Mouse (Mus musculus) frontal cortex, postnatal 14 days (tissue): Measurements from ENCODE around the gene Pcbp4.
A peak's percentile ranks its signal among the peaks of the same experiment; 100 is the strongest.

Experiments used
- DNase-seq, 2 experiments: peaks; one replicate each; pipeline ENCODE4 v3.0.0; 2022; ENCODE audit warnings: low spot score in 2 of 2

Gene Pcbp4

GRCm38 (mm10) chr9:106444836-106445235 lies 8.3 kb upstream of the Pcbp4 start:
- no peak for DNase-seq

DNA sequence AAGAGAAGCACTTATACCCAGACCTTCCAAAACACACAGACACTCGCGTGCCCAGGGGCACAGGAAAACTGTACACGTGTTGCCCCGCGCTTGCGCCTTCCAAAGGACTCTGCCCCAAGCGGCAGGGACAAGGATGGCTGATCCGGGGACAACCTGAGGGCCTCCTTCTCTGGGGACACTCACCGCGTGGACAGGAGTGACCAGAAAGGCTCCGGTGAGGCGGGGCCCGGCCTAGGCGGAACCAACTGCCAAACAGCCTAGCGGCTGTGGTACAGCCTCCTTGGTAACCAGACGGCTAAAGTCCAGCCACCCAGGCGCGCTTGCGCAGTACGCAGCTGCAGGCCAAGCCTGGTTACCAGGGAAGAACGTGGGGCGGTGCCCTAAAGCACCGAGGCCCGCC lies 5.7 kb upstream of the Pcbp4 start, which contains the start of the genes Abhd14b and Abhd14a:
Gene Abhd14b (plus strand): TSS at position 112 of the 400 bp plus-strand sequence.
Gene Abhd14a (minus strand): TSS at position 331 of the 400 bp plus-strand sequence.
- DNase-seq: peak; percentile 78 to 81

DNA sequence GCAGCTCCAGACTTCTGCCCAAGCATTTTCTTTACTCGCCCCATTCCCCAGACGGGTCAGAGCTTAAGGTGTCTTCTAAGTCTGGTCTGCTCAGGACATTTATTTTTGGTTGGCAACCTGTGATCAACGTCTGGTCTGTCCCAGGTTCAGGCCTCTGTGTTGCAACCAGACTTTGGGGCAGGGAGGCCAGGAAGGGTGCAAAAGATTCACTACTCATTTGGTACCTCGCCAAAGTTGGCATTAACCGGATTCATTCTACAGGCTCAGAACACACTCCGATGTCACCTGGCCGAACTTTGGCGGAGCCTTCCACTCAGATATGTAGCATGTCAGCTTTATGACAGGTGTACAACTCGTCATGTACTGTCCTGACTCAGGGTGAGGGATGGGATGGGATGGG lies 5.1 kb upstream of the Pcbp4 start:
- DNase-seq: no peak

DNA sequence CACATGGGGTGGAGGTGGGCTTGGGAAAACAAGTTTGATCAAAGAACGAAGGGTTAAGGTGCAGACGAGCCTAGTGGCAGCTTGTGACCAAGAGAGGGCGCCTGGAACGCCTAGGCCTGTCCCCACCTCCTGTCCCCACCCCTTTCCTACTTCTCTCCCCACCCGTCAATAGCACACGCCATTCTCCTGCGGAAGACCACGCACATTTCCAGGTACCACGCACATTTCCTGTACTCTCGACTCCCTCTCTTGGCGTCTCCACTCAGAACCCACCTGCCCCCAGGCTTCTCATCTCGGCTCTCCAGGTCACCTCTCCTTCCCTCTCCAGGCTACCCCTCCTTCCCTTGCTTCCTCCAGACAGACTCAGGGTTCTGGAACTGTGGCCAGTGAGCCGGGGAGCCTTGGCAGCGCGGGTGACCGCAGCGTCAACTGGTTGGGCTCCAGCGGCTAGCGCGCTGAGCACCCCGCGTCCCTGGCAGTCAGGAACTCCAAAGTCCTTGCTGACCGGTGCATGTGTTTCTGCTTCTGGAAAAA lies 4.5 kb upstream of the Pcbp4 start:
- DNase-seq: peak in 1 of 2 experiments; percentile 57

GRCm38 (mm10) chr9:106449947-106450346 lies 3.1 kb upstream of the Pcbp4 start:
- DNase-seq: no peak

- no peak for DNase-seq
Observed at GRCm38 (mm10) chr9:106450661-106451060, 2.4 kb upstream of the Pcbp4 start.

- no peak for DNase-seq
Observed at GRCm38 (mm10) chr9:106451298-106451697, 1.8 kb upstream of the Pcbp4 start.

DNA sequence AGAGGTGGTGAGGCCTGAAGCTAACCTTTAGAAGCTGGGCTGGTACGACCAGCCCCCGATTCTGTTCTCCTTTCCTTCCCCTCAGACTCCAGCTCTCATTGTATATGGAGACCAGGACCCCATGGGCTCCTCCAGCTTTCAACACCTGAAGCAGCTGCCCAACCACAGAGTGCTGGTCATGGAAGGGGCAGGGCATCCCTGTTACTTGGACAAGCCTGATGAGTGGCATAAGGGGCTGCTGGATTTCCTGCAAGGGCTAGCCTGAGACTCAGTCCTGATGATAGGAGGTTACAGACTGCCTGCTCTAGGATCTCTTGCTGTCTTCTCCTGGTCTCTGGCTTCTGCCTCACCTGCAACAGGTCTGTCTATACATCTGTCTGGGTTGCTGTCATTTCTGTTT lies 1.2 kb upstream of the Pcbp4 start:
- DNase-seq: no peak

DNA sequence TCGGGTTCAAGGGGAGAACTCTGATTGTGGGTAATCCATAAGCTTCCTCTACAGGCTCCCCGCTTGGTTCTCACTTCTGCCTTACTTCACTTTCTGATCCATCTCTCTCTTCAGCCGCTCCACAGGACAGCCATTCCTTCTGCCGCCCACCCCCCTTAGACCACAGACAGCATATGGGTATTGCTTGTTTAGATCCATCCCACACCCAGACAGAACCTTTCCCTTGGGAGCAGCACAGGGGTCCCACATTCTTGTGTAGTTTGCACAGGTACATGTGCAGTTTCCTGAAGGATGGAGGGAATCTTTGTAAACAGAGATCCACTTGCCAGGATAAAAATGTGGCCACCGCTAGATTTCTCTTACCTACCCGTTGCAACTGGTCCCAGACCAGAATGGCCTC lies 740 bp upstream of the Pcbp4 start:
- DNase-seq: no peak

DNA sequence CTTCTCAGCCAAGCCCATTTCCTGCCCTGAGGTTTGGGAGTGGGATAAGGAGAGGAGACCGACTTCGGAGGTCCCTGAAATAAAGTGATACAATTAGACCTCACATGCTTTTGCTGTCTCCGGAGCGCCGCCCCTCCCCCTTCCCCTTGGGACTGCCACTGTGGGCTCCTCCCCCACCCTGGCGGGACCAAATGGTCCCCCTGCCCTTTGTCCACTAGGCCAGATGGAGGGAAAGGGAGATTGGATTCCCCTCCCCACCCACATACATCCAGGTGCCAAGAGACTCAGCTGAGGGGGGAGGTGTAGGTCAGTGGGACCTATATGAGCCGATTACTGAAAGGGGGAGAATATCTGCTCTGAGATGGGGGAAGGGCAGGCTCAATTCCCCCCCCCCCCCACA lies 270 bp upstream of the Pcbp4 start:
- DNase-seq: no peak

- DNase-seq: no peak
Observed at GRCm38 (mm10) chr9:106454071-106454761, 1.1 kb downstream of the Pcbp4 start.

DNA sequence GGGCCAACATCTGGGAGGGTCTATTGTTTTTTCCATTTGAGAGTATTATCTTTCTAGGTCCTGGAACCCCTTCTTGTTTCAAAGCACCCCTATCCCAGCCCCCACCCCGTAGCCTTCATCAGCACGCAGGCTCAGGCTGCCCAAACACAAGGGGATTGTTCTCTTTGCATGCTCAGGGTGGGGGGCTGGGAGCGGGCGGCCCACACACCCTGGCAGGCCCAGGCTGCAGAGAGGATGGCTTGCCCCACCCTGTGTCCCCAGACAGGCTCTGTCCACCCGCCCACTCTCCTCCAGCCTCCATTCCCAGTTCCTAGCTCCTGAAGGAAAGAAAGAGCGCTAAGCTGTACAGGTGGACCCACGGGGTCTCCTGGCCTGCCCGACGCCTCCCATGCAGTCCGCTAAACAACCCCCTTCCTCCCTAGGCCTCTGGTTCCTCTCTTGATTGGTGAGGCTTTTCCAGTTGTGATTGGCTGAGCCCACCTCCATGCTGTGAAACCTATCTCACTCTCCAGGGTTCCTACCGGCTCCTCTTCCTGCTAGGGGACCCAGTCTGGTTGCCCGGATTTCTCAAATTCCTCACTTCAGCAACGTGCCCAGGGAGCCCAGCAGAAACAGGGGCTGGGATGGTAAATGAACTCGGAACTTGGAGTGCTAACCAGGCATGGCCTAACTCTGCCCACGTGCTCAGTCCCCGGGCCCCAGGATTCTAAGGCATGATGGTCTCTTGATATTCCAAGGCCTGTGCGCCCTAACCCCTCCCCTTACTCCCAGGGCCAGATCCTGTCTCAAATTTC lies 2.0 kb downstream of the Pcbp4 start:
- DNase-seq: no peak

GRCm38 (mm10) chr9:106456325-106457162 lies 3.5 kb downstream of the Pcbp4 start:
- DNase-seq: no peak

DNA sequence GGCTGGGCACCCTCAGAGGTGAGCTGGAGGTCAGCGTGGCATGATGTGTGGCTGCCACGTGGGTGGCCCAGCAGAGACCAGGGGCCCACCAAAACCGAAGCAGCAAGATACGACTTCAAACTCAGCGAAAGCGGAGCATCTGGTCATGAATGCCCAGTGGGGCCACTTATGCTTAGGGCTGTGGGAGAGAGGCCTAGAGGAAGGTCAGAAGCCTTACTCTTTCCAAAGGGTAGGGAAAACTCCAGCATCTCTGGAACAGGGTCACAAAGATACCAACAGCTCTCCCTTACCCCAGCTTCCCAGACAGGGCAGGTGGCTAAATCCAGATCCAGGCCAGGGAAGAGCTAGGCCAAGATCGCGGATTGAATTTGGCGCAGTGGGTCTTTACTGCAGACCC lies 4.1 kb downstream of the Pcbp4 start:
- DNase-seq: no peak

DNA sequence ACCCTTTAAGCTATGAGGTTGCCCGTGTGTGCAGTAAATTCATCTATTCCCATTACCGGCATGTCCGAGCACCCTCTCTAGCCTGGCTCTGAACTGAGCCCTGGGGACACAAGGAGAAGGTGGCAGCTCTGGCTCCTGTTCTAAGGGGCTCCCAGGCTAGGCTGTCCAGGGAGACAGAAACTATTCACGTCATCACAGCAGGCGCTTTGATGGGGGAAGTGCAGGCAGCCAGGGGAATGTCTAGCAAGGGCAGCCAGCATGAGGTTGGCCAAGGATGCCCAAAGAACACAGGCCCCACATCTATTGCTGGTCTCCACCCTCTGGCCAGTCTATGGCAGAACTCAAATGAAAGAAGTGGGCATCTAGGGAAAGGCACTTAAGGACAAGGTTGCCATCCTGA lies 4.8 kb downstream of the Pcbp4 start:
- DNase-seq: no peak

DNA sequence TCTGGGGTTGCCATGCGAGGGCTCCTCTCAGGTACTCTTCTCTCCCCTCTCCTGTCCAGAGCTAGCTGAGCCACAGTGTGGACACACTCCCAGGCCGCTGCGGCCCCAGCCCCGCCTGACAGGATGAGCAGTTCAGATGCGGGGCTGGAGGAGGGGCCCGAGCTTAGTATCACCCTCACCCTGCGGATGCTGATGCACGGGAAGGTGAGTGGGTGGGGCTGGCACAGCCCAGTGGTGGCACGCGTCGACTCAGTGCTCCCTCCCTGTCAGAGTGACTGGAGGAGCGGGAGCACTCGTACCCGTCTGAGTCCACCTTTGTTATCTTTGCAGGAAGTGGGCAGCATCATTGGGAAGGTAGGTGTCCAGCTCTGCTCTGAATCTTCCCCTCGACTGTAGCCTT lies 6.9 kb downstream of the Pcbp4 start:
- no peak for DNase-seq

- no peak for DNase-seq
Observed at GRCm38 (mm10) chr9:106460401-106461025, 7.4 kb downstream of the Pcbp4 start.

GRCm38 (mm10) chr9:106461026-106461415 lies 7.9 kb downstream of the Pcbp4 start:
- DNase-seq: no peak

DNA sequence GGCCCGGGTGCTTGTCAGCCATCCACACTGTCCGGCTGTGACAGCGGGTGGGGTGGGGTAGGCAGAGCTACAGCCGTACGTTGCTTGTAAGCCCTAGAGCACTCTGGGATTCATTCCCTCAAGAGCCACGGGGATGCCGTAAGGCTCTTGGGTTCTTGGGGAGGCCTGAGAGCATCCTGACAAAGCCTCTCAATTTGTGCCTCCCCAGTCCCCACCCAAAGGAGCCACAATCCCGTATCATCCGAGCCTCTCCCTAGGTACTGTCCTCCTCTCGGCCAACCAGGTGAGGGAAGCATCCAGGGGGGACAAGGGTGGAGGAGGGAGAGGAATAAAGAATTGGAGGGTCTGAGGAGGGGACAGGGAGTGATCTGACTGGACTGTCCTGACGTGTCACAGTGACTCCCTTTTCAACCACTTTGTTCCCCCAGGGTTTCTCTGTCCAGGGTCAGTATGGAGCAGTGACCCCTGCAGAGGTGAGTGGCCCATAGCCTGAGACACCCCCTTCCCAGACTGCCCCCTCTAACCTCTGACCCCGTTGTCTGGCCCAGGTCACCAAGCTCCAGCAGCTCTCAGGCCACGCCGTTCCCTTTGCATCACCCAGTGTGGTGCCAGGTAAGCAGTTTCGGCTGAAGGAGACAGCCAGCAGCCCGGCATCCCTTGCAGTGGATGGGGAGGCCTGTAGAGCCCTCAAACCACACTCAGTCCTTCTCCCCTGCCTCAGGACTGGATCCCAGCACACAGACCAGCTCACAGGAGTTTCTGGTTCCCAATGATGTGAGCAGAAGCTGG lies 8.7 kb downstream of the Pcbp4 start:
- DNase-seq: no peak

- DNase-seq: no peak
Observed at GRCm38 (mm10) chr9:106462430-106462800, 9.3 kb downstream of the Pcbp4 start.
